Mouse (Mus musculus) ES-E14 (cell line): Measurements from ENCODE around the gene Best1. TPM values are rescaled to one million over a fixed set of nuclear protein-coding genes. Genes with fewer than 3 reads are reported as not detected.

Source experiments
- DNase-seq: peaks from one replicate; pipeline ENCODE4 v3.0.0-alpha.2; 2013; ENCODE audit warnings: low read depth, low spot score
- H3K27ac ChIP-seq: 2 replicates; pipeline ENCODE4 v1.5.1; 2012; ENCODE audit warnings: low read depth, mild to moderate bottlenecking, low read length, moderate library complexity, mixed read lengths; ENCODE audit not compliant: poor library complexity, insufficient read depth, severe bottlenecking
- H3K36me3 ChIP-seq: 2 replicates; pipeline ENCODE4 v1.6.1; 2012; ENCODE audit warnings: mild to moderate bottlenecking, low read length, moderate library complexity, mixed read lengths; ENCODE audit not compliant: control insufficient read depth, poor library complexity, insufficient read depth, severe bottlenecking
- H3K4me1 ChIP-seq, 2 experiments: fragments of 150-350 bp in 1 of 2; sonication (generic) in 1 of 2; 2 replicates each; pipeline ENCODE4 v1.6.1; 2012; ENCODE audit warnings: low read length in 2 of 2, mild to moderate bottlenecking in 1 of 2, mixed read lengths in 1 of 2; ENCODE audit not compliant: control insufficient read depth in 2 of 2, insufficient read depth in 2 of 2, poor library complexity in 1 of 2
- H3K4me3 ChIP-seq, 2 experiments: fragments of 150-350 bp in 1 of 2; sonication (generic) in 1 of 2; 2 replicates each; pipeline ENCODE4 v1.5.1; 2012; ENCODE audit warnings: low read length in 2 of 2, low read depth in 1 of 2, mild to moderate bottlenecking in 1 of 2, mixed read lengths in 1 of 2; ENCODE audit not compliant: insufficient read depth in 1 of 2, poor library complexity in 1 of 2, severe bottlenecking in 1 of 2
- H3K9ac ChIP-seq: 2 replicates; pipeline ENCODE4 v1.6.1; 2012; ENCODE audit warnings: low read depth, mild to moderate bottlenecking, low read length, mixed read lengths; ENCODE audit not compliant: poor library complexity, insufficient read depth, severe bottlenecking
- H3K9me3 ChIP-seq: fragments of 150-350 bp; sonication (generic); 2 replicates; pipeline ENCODE4 v1.6.1; 2012; ENCODE audit warnings: low read depth, mild to moderate bottlenecking, low read length; ENCODE audit not compliant: control insufficient read depth, insufficient read depth
- CHD2 ChIP-seq: IDR thresholded peaks from 2 replicates; pipeline ENCODE4 v1.6.1; 2014; ENCODE audit warnings: mild to moderate bottlenecking, low read depth, low read length, inconsistent platforms
- HCFC1 ChIP-seq: IDR thresholded peaks from 2 replicates; pipeline ENCODE4 v1.6.1; 2012; ENCODE audit warnings: low read length, inconsistent platforms, borderline replicate concordance; ENCODE audit not compliant: insufficient read depth
- MAFK ChIP-seq: IDR thresholded peaks from 2 replicates; pipeline ENCODE4 v1.6.1; 2014; ENCODE audit warnings: mild to moderate bottlenecking, low read depth, low read length, inconsistent platforms; ENCODE audit not compliant: insufficient read depth
- ZC3H11A ChIP-seq: IDR thresholded peaks from 2 replicates; pipeline ENCODE4 v1.6.1; 2012; ENCODE audit warnings: low read depth, mild to moderate bottlenecking, inconsistent platforms, low read length, borderline replicate concordance
- ZNF384 ChIP-seq: IDR thresholded peaks from 2 replicates; pipeline ENCODE4 v1.6.1; 2012; ENCODE audit warnings: low read depth, low read length, inconsistent platforms
- in situ Hi-C, 2 experiments: fragments of 600-800 bp; cut with MboI; formaldehyde crosslinking; loops; one replicate each; pipeline ENCODE4 v1.15.1; 2025; ENCODE audit warnings: low sequenced_read_pairs in 2 of 2, inconsistent platforms in 1 of 2; ENCODE audit not compliant: unreplicated experiment in 2 of 2
- total RNA-seq: library from RNA; depleted of rRNA; stranded (reverse); fragments of 300-350 nt; gene quantifications from 2 replicates; pipeline ENCODE4 v1.2.3, GENCODE M21; 2012

Gene Best1
- total RNA-seq, 1 experiment = 0.62 TPM

DNA sequence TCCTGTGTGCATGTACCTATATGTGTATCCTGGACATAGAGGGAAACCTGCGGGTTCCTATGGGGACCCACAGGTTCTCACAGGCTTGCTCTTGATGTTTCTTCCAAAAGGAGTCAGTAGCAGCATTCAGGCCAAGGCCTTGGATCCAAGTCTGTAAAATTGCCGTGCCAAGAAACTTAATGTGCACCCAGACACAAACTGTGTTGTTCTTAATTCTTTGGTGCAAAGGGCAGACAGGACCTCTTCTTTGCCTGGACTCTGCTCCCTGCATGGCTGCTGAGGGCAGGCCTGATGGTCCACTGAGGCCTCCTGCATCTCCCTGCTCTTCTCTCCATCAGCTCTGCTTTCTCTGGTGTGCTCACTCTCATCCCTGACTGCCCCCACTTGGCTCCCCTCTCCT is 28.3 kb upstream of the Best1 start:
- no peak overlapping the region for H3K4me3 ChIP-seq
- no peak overlapping the region for H3K9ac ChIP-seq
- TF ChIP-seq MAFK (no peak), HCFC1 (no peak), ZC3H11A (no peak), ZNF384 (no peak), CHD2 (no peak)
- H3K4me1 ChIP-seq = no peaks in the 10 kb centered on the region
- in situ Hi-C loops = loop anchor here in 1 of 2 experiments (5.0 kb wide), 1 partner anchor 107 kb away; no protein-coding TSS in a partner anchor
- 0 out of 2 replicates have a peak, but pooled peaks cover 2% of the 10 kb centered on the region for H3K36me3 ChIP-seq
- DNase-seq = no peak
- no peak overlapping the region for H3K27ac ChIP-seq
- H3K9me3 ChIP-seq = no peaks in the 10 kb centered on the region

GRCm38 (mm10) chr19:10025169-10025875 is 23.9 kb upstream of the Best1 start:
- H3K9me3 ChIP-seq = no peaks in the 10 kb centered on the region
- no peak overlapping the region for H3K9ac ChIP-seq
- no peak overlapping the region for H3K4me3 ChIP-seq
- H3K36me3 ChIP-seq = 0 out of 2 replicates have a peak, but pooled peaks cover 2% of the 10 kb centered on the region
- H3K4me1 ChIP-seq = no peaks in the 10 kb centered on the region; a peak in 1 of 4 replicates
- no peak for TF ChIP-seq ZNF384
- peak; percentile 95 for TF ChIP-seq MAFK
- DNase-seq = no peak
- in situ Hi-C loops = no loop called here
- no peak overlapping the region for H3K27ac ChIP-seq

- no peak overlapping the region for H3K9ac ChIP-seq
- no peak overlapping the region for H3K27ac ChIP-seq
- in situ Hi-C loops = no loop called here
- H3K9me3 ChIP-seq = no peaks in the 10 kb centered on the region
- DNase-seq = no peak
- 0 out of 2 replicates have a peak, but pooled peaks cover 2% of the 10 kb centered on the region for H3K36me3 ChIP-seq
- TF ChIP-seq MAFK (no peak), HCFC1 (no peak), CHD2 (no peak), ZC3H11A (no peak), ZNF384 (no peak)
- H3K4me1 ChIP-seq = peaks cover 0 to 4% of the 10 kb centered on the region in 2 experiments; a peak in 1 of 4 replicates
- no peak overlapping the region for H3K4me3 ChIP-seq
Observed at GRCm38 (mm10) chr19:10023304-10023758, 21.9 kb upstream of the Best1 start.

DNA sequence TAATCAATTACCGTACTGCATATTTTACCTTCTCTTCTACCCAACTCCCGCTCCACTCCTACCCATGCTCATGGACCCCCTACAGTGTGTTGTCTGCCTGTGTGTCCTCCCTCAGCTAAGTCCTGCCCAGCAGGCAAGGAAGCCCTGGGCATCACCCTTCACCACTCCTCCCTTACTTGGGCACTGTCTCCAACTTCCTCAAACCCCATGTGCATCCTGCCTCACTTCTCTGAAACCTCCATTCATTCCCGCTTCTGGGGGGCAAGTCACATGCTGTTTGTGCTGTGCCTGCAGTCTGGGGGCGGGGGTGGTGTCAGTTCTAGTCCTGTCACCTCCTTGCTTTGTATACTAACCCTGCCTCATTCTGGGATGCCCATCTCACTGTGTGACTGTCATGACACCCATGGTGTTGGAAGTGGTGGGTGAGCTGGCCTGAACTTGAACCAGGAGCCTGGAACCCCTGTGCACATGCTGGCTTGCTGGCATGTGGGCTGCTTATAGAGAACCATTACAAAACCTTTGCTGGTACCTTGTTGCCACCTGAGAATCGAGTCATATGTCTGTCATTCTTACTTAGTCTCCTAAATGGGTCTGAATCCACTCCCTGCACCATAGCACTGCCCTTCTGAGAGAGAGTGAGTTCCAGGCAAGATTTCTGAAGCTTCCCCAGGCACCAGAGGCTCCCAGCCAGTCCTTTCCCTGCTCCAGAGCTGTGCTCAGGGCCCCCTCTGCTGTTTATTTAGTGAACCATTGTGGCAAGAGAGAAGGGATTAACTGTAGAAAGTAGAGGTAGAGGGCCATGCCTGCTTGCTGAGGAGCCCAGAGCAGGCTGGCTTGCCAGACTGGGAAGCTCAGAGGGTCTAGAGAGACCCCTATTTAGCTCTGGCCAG is 21.2 kb upstream of the Best1 start:
- no peak for TF ChIP-seq HCFC1
- TF ChIP-seq ZNF384 = no peak
- no peak for TF ChIP-seq MAFK
- TF ChIP-seq ZC3H11A = no peak
- no peak for TF ChIP-seq CHD2
- in situ Hi-C loops = no loop called here
- Histone ChIP-seq H3K9me3 (no peaks in the 10 kb centered on the region), H3K4me1 (peaks cover 0 to 7% of the 10 kb centered on the region in 2 experiments; a peak in 2 of 4 replicates), H3K4me3 (no peak overlapping the region), H3K36me3 (no peaks in the 10 kb centered on the region), H3K27ac (no peak overlapping the region), H3K9ac (no peak overlapping the region)
- DNase-seq = no peak
